Mouse (Mus musculus) C2C12 (cell line): ENCODE results near the gene Sycp2. TPM values are rescaled to one million over a fixed set of nuclear protein-coding genes. Genes with fewer than 3 reads are reported as not detected.

Source experiments
- H3K27me3 ChIP-seq: one replicate; pipeline ENCODE4 v1.6.1; 2011; ENCODE audit not compliant: control insufficient read depth, insufficient read depth, insufficient read length
- H3K36me3 ChIP-seq: one replicate; pipeline ENCODE4 v1.6.1; 2011; ENCODE audit not compliant: control insufficient read depth, insufficient read depth
- H3K4me3 ChIP-seq: one replicate; pipeline ENCODE4 v1.5.1; 2011; ENCODE audit warnings: mild to moderate bottlenecking, control low read depth; ENCODE audit not compliant: poor library complexity, insufficient read depth, severe bottlenecking
- H3K79me2 ChIP-seq: one replicate; pipeline ENCODE4 v1.6.1; 2011; ENCODE audit not compliant: control insufficient read depth, insufficient read depth
- H3K79me3 ChIP-seq: one replicate; pipeline ENCODE4 v1.6.1; 2011; ENCODE audit warnings: low read depth, control low read depth
- H3ac ChIP-seq: one replicate; pipeline ENCODE3; 2011; ENCODE audit warnings: low read depth; ENCODE audit not compliant: control insufficient read depth, insufficient read length
- CEBPB ChIP-seq: IDR thresholded peaks from one replicate; pipeline ENCODE4 v1.6.1; 2011; ENCODE audit warnings: low read depth, mild to moderate bottlenecking, control low read depth, moderate library complexity
- CTCF ChIP-seq: IDR thresholded peaks from one replicate; pipeline ENCODE4 v1.5.1; 2011; ENCODE audit not compliant: control insufficient read depth, insufficient read depth, insufficient read length
- FOSL1 ChIP-seq: IDR thresholded peaks from one replicate; pipeline ENCODE4 v1.8.0; 2011; ENCODE audit warnings: mild to moderate bottlenecking, low read length; ENCODE audit not compliant: poor library complexity, insufficient read depth, severe bottlenecking
- MAX ChIP-seq: IDR thresholded peaks from one replicate; pipeline ENCODE4 v1.6.1; 2011; ENCODE audit warnings: mild to moderate bottlenecking, control low read depth
- MYOD1 ChIP-seq: IDR thresholded peaks from one replicate; pipeline ENCODE4 v1.6.1; 2011; ENCODE audit warnings: low read depth; ENCODE audit not compliant: control insufficient read depth, insufficient read length
- MYOG ChIP-seq: IDR thresholded peaks from one replicate; pipeline ENCODE4 v1.6.1; 2011; ENCODE audit not compliant: control insufficient read depth, insufficient read length; ENCODE audit errors: extremely low read depth
- USF1 ChIP-seq: IDR thresholded peaks from one replicate; pipeline ENCODE4 v1.6.1; 2011; ENCODE audit warnings: low read depth, mild to moderate bottlenecking, control low read depth, moderate library complexity
- polyA plus RNA-seq: library from polyadenylated mRNA; unstranded; fragments of >200 nt; fragmentation: generic; extraction: Trizol; gene quantifications from one replicate; pipeline ENCODE4 v1.2.1, GENCODE M21; 2012; ENCODE audit warnings: missing spikeins

Sycp2 gene
- polyA plus RNA-seq, 1 experiment: not detected

DNA sequence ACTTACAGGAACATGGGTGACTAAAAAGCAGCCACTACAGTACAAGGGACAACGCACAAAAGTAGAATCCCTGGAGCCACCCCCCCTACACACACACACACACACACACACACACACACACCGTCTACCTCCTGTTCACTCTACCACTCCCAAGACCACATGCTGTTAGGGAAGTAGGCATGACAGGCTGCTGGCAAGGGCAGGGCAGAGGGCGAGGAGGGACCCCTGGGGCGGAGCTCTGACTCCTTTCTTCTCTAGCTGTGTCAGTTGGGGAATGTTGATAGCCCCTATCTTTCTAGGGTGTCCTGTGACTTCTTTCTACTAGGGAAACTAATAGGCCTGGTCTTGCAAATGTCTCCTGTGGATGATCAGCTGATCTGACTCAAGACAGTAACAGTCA, 9.5 kb upstream of the Sycp2 start:
- Histone ChIP-seq H3K4me3 (no peak overlapping the region), H3K27me3 (no peaks in the 10 kb centered on the region), H3K79me2 (no peaks in the 10 kb centered on the region), H3K79me3 (no peaks in the 10 kb centered on the region), H3ac (no peak overlapping the region), H3K36me3 (no peaks in the 10 kb centered on the region)
- no peak for TF ChIP-seq FOSL1
- TF ChIP-seq MYOD1: no peak
- TF ChIP-seq CTCF: no peak
- no peak for TF ChIP-seq USF1
- TF ChIP-seq MYOG: no peak
- TF ChIP-seq CEBPB: no peak
- no peak for TF ChIP-seq MAX

GRCm38 (mm10) chr2:178416427-178416826, 8.9 kb upstream of the Sycp2 start:
- no peaks in the 10 kb centered on the region for H3K79me2 ChIP-seq
- no peak overlapping the region for H3K4me3 ChIP-seq
- no peaks in the 10 kb centered on the region for H3K36me3 ChIP-seq
- H3ac ChIP-seq: no peak overlapping the region
- no peaks in the 10 kb centered on the region for H3K27me3 ChIP-seq
- H3K79me3 ChIP-seq: no peaks in the 10 kb centered on the region
- TF ChIP-seq MAX (no peak), USF1 (no peak), MYOG (no peak), CEBPB (no peak), CTCF (no peak), MYOD1 (no peak), FOSL1 (no peak)

- no peak for TF ChIP-seq CEBPB
- no peak for TF ChIP-seq USF1
- TF ChIP-seq CTCF: no peak
- no peak for TF ChIP-seq MYOD1
- TF ChIP-seq FOSL1: no peak
- no peak for TF ChIP-seq MAX
- TF ChIP-seq MYOG: no peak
- no peaks in the 10 kb centered on the region for H3K79me2 ChIP-seq
- H3K27me3 ChIP-seq: no peaks in the 10 kb centered on the region
- H3K79me3 ChIP-seq: no peaks in the 10 kb centered on the region
- no peak overlapping the region for H3K4me3 ChIP-seq
- no peak overlapping the region for H3ac ChIP-seq
- no peaks in the 10 kb centered on the region for H3K36me3 ChIP-seq
Observed at GRCm38 (mm10) chr2:178415150-178415448, 7.6 kb upstream of the Sycp2 start.

DNA sequence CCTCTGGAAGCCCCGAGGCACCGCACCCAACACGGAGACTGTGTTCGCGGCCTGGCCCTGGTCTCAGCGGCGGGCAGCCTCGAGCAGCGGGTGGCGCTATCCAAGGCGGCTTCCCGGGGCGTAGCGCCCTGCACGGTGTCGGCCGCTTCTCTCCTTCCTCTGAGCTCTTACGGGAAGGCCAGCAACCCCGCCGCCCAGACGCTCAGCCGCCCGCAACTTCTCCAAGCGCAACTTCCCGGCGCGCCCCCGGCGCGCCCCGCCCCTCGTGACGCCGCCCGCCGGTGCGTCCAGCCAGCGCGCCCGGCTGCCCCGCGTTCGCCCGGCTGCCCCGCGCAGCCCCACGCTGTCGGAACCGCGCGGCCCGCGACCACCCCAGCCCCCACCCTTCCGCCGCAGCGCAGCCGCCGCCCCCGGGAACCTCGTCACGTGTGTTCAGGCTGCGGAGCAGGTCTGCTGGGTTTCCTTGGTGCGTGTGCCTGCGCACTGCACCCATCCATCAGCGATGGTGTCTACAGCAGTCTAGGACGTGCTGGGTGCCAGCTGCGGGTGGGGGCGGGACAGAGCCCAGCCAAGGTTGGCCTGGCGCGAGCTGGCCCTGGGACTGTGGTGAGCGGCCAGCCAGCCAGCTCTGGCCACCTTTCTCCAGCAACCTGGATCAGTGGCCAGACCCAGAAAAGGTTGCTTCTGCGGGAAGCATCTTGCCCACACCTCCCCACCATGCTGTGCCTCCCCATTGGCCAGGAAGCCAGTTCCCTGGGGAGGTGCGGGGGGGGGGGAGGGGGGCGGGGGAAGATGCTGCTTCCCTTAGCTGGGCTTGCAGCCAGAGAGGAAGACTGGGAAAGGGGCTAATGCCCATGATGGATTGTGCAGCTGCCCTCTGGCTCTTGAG, 7.0 kb upstream of the Sycp2 start, which contains the start of the genes Ppp1r3d and Fam217b:
Gene Ppp1r3d (minus strand): TSS at position 212 of the 889 bp plus-strand sequence.
Gene Fam217b (plus strand): TSS at position 264 of the 889 bp plus-strand sequence.
- H3K4me3 ChIP-seq: no peak within 1 kb of the TSS
- no peaks in the 10 kb centered on the region for H3K27me3 ChIP-seq
- no peaks in the 10 kb centered on the region for H3K79me3 ChIP-seq
- H3K79me2 ChIP-seq: no peaks in the 10 kb centered on the region
- H3K36me3 ChIP-seq: no peaks in the 10 kb centered on the region
- TF ChIP-seq FOSL1: no peak
- no peak within 1 kb of the TSS for H3ac ChIP-seq

GRCm38 (mm10) chr2:178413481-178414260, 6.2 kb upstream of the Sycp2 start:
- no peak overlapping the region for H3ac ChIP-seq
- H3K27me3 ChIP-seq: no peaks in the 10 kb centered on the region
- H3K4me3 ChIP-seq: no peak overlapping the region
- no peaks in the 10 kb centered on the region for H3K36me3 ChIP-seq
- H3K79me3 ChIP-seq: no peaks in the 10 kb centered on the region
- no peak for TF ChIP-seq MAX
- no peak for TF ChIP-seq CEBPB
- no peak for TF ChIP-seq USF1
- TF ChIP-seq MYOG: no peak
- no peak for TF ChIP-seq MYOD1
- no peak for TF ChIP-seq FOSL1
- TF ChIP-seq CTCF: no peak
- H3K79me2 ChIP-seq: no peaks in the 10 kb centered on the region
